Mouse (Mus musculus): ENCODE data around the gene Tent4b. TPM values are rescaled to one million over a fixed set of nuclear protein-coding genes. Genes with fewer than 3 reads are reported as not detected.

The Tent4b gene
- polyA plus RNA-seq, 1 experiment from 2014 or later: 16.0 TPM

GRCm38 (mm10) chr8:88299907-88300603, 101.0 kb downstream of the Tent4b start:
- H3K4me1 ChIP-seq (ENCODE audit: control insufficient read depth, insufficient read depth, low read length): peaks cover 5% of the 10 kb centered on the region; the same call in 1 of the 2 replicates

GRCm38 (mm10) chr8:88301589-88302437, 102.8 kb downstream of the Tent4b start:
- Histone ChIP-seq H3K9me3 (ENCODE audit: control insufficient read depth, low read length) (no peaks in the 10 kb centered on the region), H3K36me3 (ENCODE audit: control insufficient read depth, insufficient read depth, low read length) (no peaks in the 10 kb centered on the region), H3K4me3 (replicated peaks; ENCODE audit: low read depth, low read length) (no peak overlapping the region), H3K4me2 (ENCODE audit: low read length) (no peak overlapping the region), H3K27ac (replicated peaks; ENCODE audit: low read depth, low read length) (no peak overlapping the region), H3K9ac (replicated peaks; ENCODE audit: low read length) (no peak overlapping the region), H3K27me3 (ENCODE audit: control insufficient read depth, insufficient read depth, low read length) (no peaks in the 10 kb centered on the region), H3K4me1 (ENCODE audit: control insufficient read depth, insufficient read depth, low read length) (peaks cover 5% of the 10 kb centered on the region; the same call in 1 of the 2 replicates)
- ATAC-seq (ENCODE audit: low FRiP score, low TSS enrichment) (no peak), DNase-seq (peak; percentile 59)
- WGBS: 45% methylated on average over 15 of the region's 15 CpGs

More at GRCm38 (mm10) chr8:88299907-88300603, 101.0 kb downstream of the Tent4b start:
- Histone ChIP-seq H3K4me2 (ENCODE audit: low read length) (no peak overlapping the region), H3K36me3 (ENCODE audit: control insufficient read depth, insufficient read depth, low read length) (no peaks in the 10 kb centered on the region), H3K9me3 (ENCODE audit: control insufficient read depth, low read length) (no peaks in the 10 kb centered on the region), H3K27me3 (ENCODE audit: control insufficient read depth, insufficient read depth, low read length) (no peaks in the 10 kb centered on the region), H3K4me3 (replicated peaks; ENCODE audit: low read depth, low read length) (no peak overlapping the region), H3K27ac (replicated peaks; ENCODE audit: low read depth, low read length) (no peak overlapping the region), H3K9ac (replicated peaks; ENCODE audit: low read length) (no peak overlapping the region)
- ATAC-seq (ENCODE audit: low FRiP score, low TSS enrichment) (no peak), DNase-seq (no peak)
- 85% methylated on average over 10 of the region's 10 CpGs for WGBS

- H3K27ac ChIP-seq (replicated peaks; ENCODE audit: low read depth, low read length): no peak overlapping the region
- no peaks in the 10 kb centered on the region for H3K27me3 ChIP-seq (ENCODE audit: control insufficient read depth, insufficient read depth, low read length)
- no peak for DNase-seq
- no peak overlapping the region for H3K4me3 ChIP-seq (replicated peaks; ENCODE audit: low read depth, low read length)
- no peak overlapping the region for H3K9ac ChIP-seq (replicated peaks; ENCODE audit: low read length)
- WGBS: 89% methylated on average over 4 of the region's 4 CpGs
- H3K36me3 ChIP-seq (ENCODE audit: control insufficient read depth, insufficient read depth, low read length): no peaks in the 10 kb centered on the region
- no peaks in the 10 kb centered on the region for H3K9me3 ChIP-seq (ENCODE audit: control insufficient read depth, low read length)
- H3K4me1 ChIP-seq (ENCODE audit: control insufficient read depth, insufficient read depth, low read length): peaks cover 5% of the 10 kb centered on the region; the same call in 1 of the 2 replicates
- ATAC-seq (ENCODE audit: low FRiP score, low TSS enrichment): no peak
- H3K4me2 ChIP-seq (ENCODE audit: low read length): no peak overlapping the region
Observed at GRCm38 (mm10) chr8:88305814-88306213, 106.8 kb downstream of the Tent4b start.

- no peak overlapping the region for H3K4me3 ChIP-seq (replicated peaks; ENCODE audit: low read depth, low read length)
- H3K9me3 ChIP-seq (ENCODE audit: control insufficient read depth, low read length): no peaks in the 10 kb centered on the region
- ATAC-seq (ENCODE audit: low FRiP score, low TSS enrichment) (no peak), DNase-seq (no peak)
- WGBS: 68% methylated on average over 14 of the region's 14 CpGs
- H3K27ac ChIP-seq (replicated peaks; ENCODE audit: low read depth, low read length): no peak overlapping the region
- H3K36me3 ChIP-seq (ENCODE audit: control insufficient read depth, insufficient read depth, low read length): no peaks in the 10 kb centered on the region
- peaks cover 5% of the 10 kb centered on the region; the same call in 1 of the 2 replicates for H3K4me1 ChIP-seq (ENCODE audit: control insufficient read depth, insufficient read depth, low read length)
- no peaks in the 10 kb centered on the region for H3K27me3 ChIP-seq (ENCODE audit: control insufficient read depth, insufficient read depth, low read length)
- H3K4me2 ChIP-seq (ENCODE audit: low read length): no peak overlapping the region
- no peak overlapping the region for H3K9ac ChIP-seq (replicated peaks; ENCODE audit: low read length)
Observed at GRCm38 (mm10) chr8:88306511-88306910, 107.5 kb downstream of the Tent4b start.

- H3K27me3 ChIP-seq (ENCODE audit: control insufficient read depth, insufficient read depth, low read length): no peaks in the 10 kb centered on the region
- H3K4me1 ChIP-seq (ENCODE audit: control insufficient read depth, insufficient read depth, low read length): no peaks in the 10 kb centered on the region
- no peak overlapping the region for H3K27ac ChIP-seq (replicated peaks; ENCODE audit: low read depth, low read length)
- no peak for DNase-seq
- no peaks in the 10 kb centered on the region for H3K36me3 ChIP-seq (ENCODE audit: control insufficient read depth, insufficient read depth, low read length)
- H3K9ac ChIP-seq (replicated peaks; ENCODE audit: low read length): no peak overlapping the region
- 89% methylated on average over 4 of the region's 4 CpGs for WGBS
- H3K4me2 ChIP-seq (ENCODE audit: low read length): no peak overlapping the region
- H3K4me3 ChIP-seq (replicated peaks; ENCODE audit: low read depth, low read length): no peak overlapping the region
- no peaks in the 10 kb centered on the region for H3K9me3 ChIP-seq (ENCODE audit: control insufficient read depth, low read length)
- no peak for ATAC-seq (ENCODE audit: low FRiP score, low TSS enrichment)
Observed at GRCm38 (mm10) chr8:88307736-88308135, 108.7 kb downstream of the Tent4b start.

Other genes starting within 250 kb of the Tent4b start
- gene Zfp423, start 239.6 kb upstream of the Tent4b start, polyA plus RNA-seq (2014; fragmentation: Nextera tagmentation; extraction: Ambion mirVana): 44.0 and 63.0 TPM in 2 replicates
- 30.5 and 51.0 TPM in 2 replicates for gene Cnep1r1, start 80.4 kb upstream of the Tent4b start, polyA plus RNA-seq (2014; fragmentation: Nextera tagmentation; extraction: Ambion mirVana)
- gene Heatr3, start 61.4 kb upstream of the Tent4b start, polyA plus RNA-seq (2014; fragmentation: Nextera tagmentation; extraction: Ambion mirVana): 30.7 and 39.9 TPM in 2 replicates
- gene Adcy7, start 73.2 kb downstream of the Tent4b start, polyA plus RNA-seq (2014; fragmentation: Nextera tagmentation; extraction: Ambion mirVana): 1.8 and 2.6 TPM in 2 replicates
- 60.3 and 82.5 TPM in 2 replicates for gene Brd7, start 163.0 kb downstream of the Tent4b start, polyA plus RNA-seq (2014; fragmentation: Nextera tagmentation; extraction: Ambion mirVana)